Mouse (Mus musculus) intestine, postnatal 0 days (tissue): ENCODE measurements around the gene Sntb2. TPM values are rescaled to one million over a fixed set of nuclear protein-coding genes. Genes with fewer than 3 reads are reported as not detected.

Experiments used
- ATAC-seq: fragments of 200-750 bp; cut with Nextera tagmentation; 2 replicates; pipeline ENCODE4 v1.8.0; 2017; ENCODE audit warnings: mild to moderate bottlenecking, moderate TSS enrichment, moderate library complexity
- H3K27ac ChIP-seq: fragments of 300-500 bp; sonication (generic); 2 replicates; pipeline ENCODE4 v1.5.1; 2014; ENCODE audit warnings: mild to moderate bottlenecking, low read depth, low read length, moderate library complexity
- H3K27me3 ChIP-seq: fragments of 300-500 bp; sonication (generic); replicated peaks from 2 replicates; pipeline ENCODE4 v1.6.1; 2014; ENCODE audit warnings: low read length, mixed read lengths; ENCODE audit not compliant: control insufficient read depth, insufficient read depth
- H3K36me3 ChIP-seq: fragments of 300-500 bp; sonication (generic); 2 replicates; pipeline ENCODE4 v1.6.1; 2014; ENCODE audit warnings: mild to moderate bottlenecking, moderate library complexity; ENCODE audit not compliant: control insufficient read depth, insufficient read depth
- H3K4me1 ChIP-seq: fragments of 300-500 bp; sonication (generic); replicated peaks from 2 replicates; pipeline ENCODE4 v1.6.1; 2014; ENCODE audit warnings: antibody characterized with exemption, low read length, mixed read lengths; ENCODE audit not compliant: control insufficient read depth, insufficient read depth
- H3K4me2 ChIP-seq: fragments of 300-500 bp; sonication (generic); replicated peaks from 2 replicates; pipeline ENCODE4 v1.6.1; 2014; ENCODE audit warnings: low read depth, mild to moderate bottlenecking, moderate library complexity
- H3K4me3 ChIP-seq: fragments of 300-500 bp; sonication (generic); 2 replicates; pipeline ENCODE4 v1.5.1; 2014; ENCODE audit warnings: low read depth, low read length
- H3K9ac ChIP-seq: fragments of 300-500 bp; sonication (generic); 2 replicates; pipeline ENCODE4 v1.6.1; 2014; ENCODE audit warnings: mild to moderate bottlenecking, low read depth, low read length
- H3K9me3 ChIP-seq: fragments of 300-500 bp; sonication (generic); 2 replicates; pipeline ENCODE4 v1.6.1; 2016; ENCODE audit warnings: mixed run types; ENCODE audit not compliant: control insufficient read depth
- CTCF ChIP-seq: sonication (generic); IDR thresholded peaks from 2 replicates; pipeline ENCODE4 v1.5.1; 2016; ENCODE audit warnings: low read depth, mild to moderate bottlenecking, control low read depth, antibody characterized with exemption, moderate library complexity
- WGBS: fragments of 180-500 bp; shearing (Covaris S2); extraction: QIAGEN DNeasy Blood & Tissue Kit; methylation state at CpG from one replicate; pipeline ENCODE4 v1.1.7; 2014; 5-methylcytosine and 5-hydroxymethylcytosine counted together
- polyA plus RNA-seq: library from polyadenylated mRNA; unstranded; fragments of >200 nt; fragmentation: Nextera tagmentation; extraction: Ambion mirVana; gene quantifications from 2 replicates; pipeline ENCODE4 v1.2.1, GENCODE M21; 2015

Sntb2 gene
- polyA plus RNA-seq, 1 experiment from 2014 or later, result 8.3 TPM

- no peak for TF ChIP-seq CTCF
- no peak overlapping the region for H3K9ac ChIP-seq
- 88% methylated on average over 6 of the region's 6 CpGs for WGBS
- H3K27ac ChIP-seq, result peak overlapping the region; percentile 50; the same call in 1 of the 2 replicates
- H3K4me1 ChIP-seq, result no peaks in the 10 kb centered on the region
- no peak overlapping the region for H3K4me3 ChIP-seq
- no peaks in the 10 kb centered on the region for H3K27me3 ChIP-seq
- no peaks in the 10 kb centered on the region for H3K9me3 ChIP-seq
- no peak for ATAC-seq
- no peak overlapping the region for H3K4me2 ChIP-seq
- peaks cover 56% of the 10 kb centered on the region for H3K36me3 ChIP-seq
These were observed 109.9 kb downstream of the Sntb2 start for GRCm38 (mm10) chr8:107045478-107045877.

GRCm38 (mm10) chr8:107046976-107047375 lies 111.4 kb downstream of the Sntb2 start:
- no peak overlapping the region for H3K4me3 ChIP-seq
- no peaks in the 10 kb centered on the region for H3K27me3 ChIP-seq
- H3K4me2 ChIP-seq, result peak overlapping the region; percentile 91; the same call in 1 of the 2 replicates
- no peak overlapping the region for H3K27ac ChIP-seq
- WGBS, result 74% methylated on average over 5 of the region's 5 CpGs
- H3K36me3 ChIP-seq, result peaks cover 57% of the 10 kb centered on the region
- H3K4me1 ChIP-seq, result no peaks in the 10 kb centered on the region
- H3K9ac ChIP-seq, result no peak overlapping the region
- TF ChIP-seq CTCF, result no peak
- no peaks in the 10 kb centered on the region for H3K9me3 ChIP-seq
- no peak for ATAC-seq

GRCm38 (mm10) chr8:107048061-107048941 lies 112.8 kb downstream of the Sntb2 start, which contains the start of gene Pdf:
Gene Pdf, minus strand, starts transcription at chr8:107048614.
- peak; percentile 80 for ATAC-seq
- H3K36me3 ChIP-seq, result peaks cover 55% of the 10 kb centered on the region
- H3K4me2 ChIP-seq, result peak within 1 kb of the TSS; percentile 91
- H3K4me1 ChIP-seq, result no peaks in the 10 kb centered on the region
- 2% methylated on average over 81 of the region's 87 CpGs for WGBS
- H3K9me3 ChIP-seq, result no peaks in the 10 kb centered on the region
- H3K27me3 ChIP-seq, result no peaks in the 10 kb centered on the region
- H3K9ac ChIP-seq, result peak within 1 kb of the TSS; percentile 81
- H3K4me3 ChIP-seq, result peak within 1 kb of the TSS; percentile 87
- peak within 1 kb of the TSS; percentile 86 for H3K27ac ChIP-seq
- TF ChIP-seq CTCF, result peak; percentile 26; the same call in 1 of the 2 replicates

- WGBS, result 95% methylated on average over 4 of the region's 4 CpGs
- H3K36me3 ChIP-seq, result peaks cover 52% of the 10 kb centered on the region
- ATAC-seq, result no peak
- H3K4me3 ChIP-seq, result no peak overlapping the region
- no peak overlapping the region for H3K27ac ChIP-seq
- no peak overlapping the region for H3K9ac ChIP-seq
- H3K27me3 ChIP-seq, result no peaks in the 10 kb centered on the region
- H3K4me2 ChIP-seq, result peak overlapping the region; percentile 91
- no peaks in the 10 kb centered on the region for H3K4me1 ChIP-seq
- H3K9me3 ChIP-seq, result no peaks in the 10 kb centered on the region
- no peak for TF ChIP-seq CTCF
These were observed 113.9 kb downstream of the Sntb2 start for GRCm38 (mm10) chr8:107049480-107049879.

- Histone ChIP-seq H3K4me2 (no peak overlapping the region), H3K9ac (no peak overlapping the region), H3K4me1 (no peaks in the 10 kb centered on the region), H3K4me3 (no peak overlapping the region), H3K27me3 (no peaks in the 10 kb centered on the region), H3K9me3 (no peaks in the 10 kb centered on the region), H3K27ac (no peak overlapping the region), H3K36me3 (peaks cover 34% of the 10 kb centered on the region)
- TF ChIP-seq CTCF, result no peak
- no peak for ATAC-seq
- 97% methylated on average over 8 of the region's 8 CpGs for WGBS
These were observed 116.5 kb downstream of the Sntb2 start for GRCm38 (mm10) chr8:107052046-107052445.

- ATAC-seq, result peak; percentile 93
- peaks cover 25% of the 10 kb centered on the region for H3K36me3 ChIP-seq
- no peaks in the 10 kb centered on the region for H3K27me3 ChIP-seq
- no peak for TF ChIP-seq CTCF
- peak within 1 kb of the TSS; percentile 88 for H3K27ac ChIP-seq
- H3K4me1 ChIP-seq, result 0 out of 2 replicates have a peak, but pooled peaks cover 5% of the 10 kb centered on the region
- H3K9me3 ChIP-seq, result no peaks in the 10 kb centered on the region
- H3K9ac ChIP-seq, result peak within 1 kb of the TSS; percentile 92
- under 1% methylated on average over 88 of the region's 88 CpGs for WGBS
- H3K4me3 ChIP-seq, result peak within 1 kb of the TSS; percentile 99
- peak within 1 kb of the TSS; percentile 83 for H3K4me2 ChIP-seq
These were observed 120.8 kb downstream of the Sntb2 start, which contains the start of the genes Cog8 and Nip7 for GRCm38 (mm10) chr8:107056076-107056972. Gene Cog8, minus strand, starts transcription at chr8:107056689. Gene Nip7, plus strand, starts transcription at chr8:107056877.
